Mouse (Mus musculus): ENCODE results near the gene Cnst.

DNA sequence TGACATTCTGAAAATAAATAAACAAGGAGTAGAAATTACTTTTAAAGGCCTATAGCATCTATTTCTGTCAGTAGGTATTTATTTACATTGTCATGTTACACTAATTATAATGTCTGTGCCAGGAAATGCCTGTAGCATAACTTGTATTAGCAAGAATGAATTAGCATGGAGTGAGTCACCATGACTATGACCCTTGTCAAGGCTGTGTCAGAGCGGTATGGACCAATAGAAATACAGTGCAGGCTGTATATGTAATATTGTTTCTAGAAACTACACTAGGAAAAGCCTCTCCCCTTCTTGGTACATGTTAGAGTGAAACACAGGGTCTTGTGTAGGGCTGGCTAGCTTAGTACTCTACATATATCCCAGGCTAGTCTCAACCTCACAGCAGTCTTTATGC is 24.3 kb downstream of the Cnst start:
- TF ChIP-seq POLR2A (IDR thresholded peaks at IDR 0.05; ENCODE audit: borderline replicate concordance, insufficient read depth, low read length) (no peak), CTCF (IDR thresholded peaks at IDR 0.05; ENCODE audit: borderline replicate concordance, insufficient read depth, low read depth, low read length) (no peak)

All from cerebellum, adult 2 months (tissue).